30 mouse cellular contexts compared by ENCODE assay signal in the genomic region with DNA sequence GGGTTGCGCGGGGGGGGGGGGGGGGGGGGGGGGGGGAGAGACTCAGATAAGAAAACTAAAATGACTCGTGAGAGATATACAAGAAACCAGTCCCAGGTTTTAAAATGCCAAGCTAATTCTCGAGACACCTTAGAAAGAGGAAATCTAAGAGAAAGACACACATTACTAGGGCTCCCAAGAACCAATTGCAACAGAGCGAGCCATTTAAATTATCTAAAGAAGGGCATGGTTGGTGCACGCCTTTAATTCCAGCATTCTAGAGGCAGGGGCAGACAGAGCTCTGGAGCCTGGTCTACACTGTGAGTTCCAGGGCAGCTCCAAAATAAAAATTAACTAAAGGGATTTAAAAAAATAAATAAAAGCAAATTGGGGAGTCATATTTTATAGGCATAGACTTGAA. TPM values are rescaled to one million over a fixed set of nuclear protein-coding genes. Genes with fewer than 3 reads are reported as not detected.
DNase-seq lines count a peak whose midpoint lies in the region; ATAC-seq and TF ChIP-seq lines count a peak whose summit lies in the region.
"Had no signal": no experiment of that assay in that cellular context is flagged by ENCODE, and none has a peak within 500 bp of the region (broad histone marks: within the 10 kb centered on the region; RNA-seq: fewer than 3 reads in every experiment).

No protein-coding gene starts in this region.

- H3K36me3 ChIP-seq in lung, postnatal 0 days (ENCODE audit: insufficient read depth, low read length): no peaks in the 10 kb centered on the region
- H3K36me3 ChIP-seq: embryonic facial prominence, embryonic 12.5 days; liver, embryonic 13.5 days; midbrain, embryonic 12.5 days had no signal

- H3K27ac ChIP-seq in layer of hippocampus, adult 2 months: peak overlapping the region; percentile 66; the same call in 1 of the 2 replicates
- H3K27ac ChIP-seq in lung, postnatal 0 days (ENCODE audit: low read length): no peak overlapping the region
- H3K27ac ChIP-seq: liver, embryonic 13.5 days; midbrain, embryonic 12.5 days had no signal

- no peaks in the 10 kb centered on the region for H3K27me3 ChIP-seq in lung, postnatal 0 days (replicated peaks; ENCODE audit: insufficient read depth, low read length)
- H3K27me3 ChIP-seq: embryonic facial prominence, embryonic 12.5 days; liver, embryonic 13.5 days; midbrain, embryonic 12.5 days had no signal

- 36% methylated on average over 4 of the region's 6 CpGs for WGBS in lung, postnatal 0 days

- H3K9me3 ChIP-seq in lung, postnatal 0 days (ENCODE audit: low read length): no peaks in the 10 kb centered on the region
- H3K9me3 ChIP-seq: embryonic facial prominence, embryonic 12.5 days; liver, embryonic 13.5 days had no signal

- peaks cover 11% of the 10 kb centered on the region; the same call in 1 of the 2 replicates for H3K4me1 ChIP-seq in lung, postnatal 0 days (ENCODE audit: insufficient read depth, low read depth, low read length)
- H3K4me1 ChIP-seq: embryonic facial prominence, embryonic 12.5 days; midbrain, embryonic 12.5 days had no signal

- no peak overlapping the region for H3K4me3 ChIP-seq in layer of hippocampus, adult 2 months
- H3K4me3 ChIP-seq in lung, postnatal 0 days (ENCODE audit: low read depth, low read length): no peak overlapping the region
- H3K4me3 ChIP-seq: embryonic facial prominence, embryonic 12.5 days; liver, embryonic 13.5 days; midbrain, embryonic 12.5 days had no signal

- no peak for TF ChIP-seq EP300 in lung, postnatal 0 days (IDR thresholded peaks at IDR 0.05)

- no peak for TF ChIP-seq CTCF in layer of hippocampus, adult 2 months (conservative IDR thresholded peaks at IDR 0.05)
- TF ChIP-seq CTCF in lung, postnatal 0 days (IDR thresholded peaks at IDR 0.05): no peak

- peak overlapping the region; percentile 14; the same call in 1 of the 2 replicates for H3K4me2 ChIP-seq in lung, postnatal 0 days (replicated peaks; ENCODE audit: low read depth, low read length)
- H3K4me2 ChIP-seq: embryonic facial prominence, embryonic 12.5 days; heart, embryonic 11.5 days; liver, embryonic 13.5 days; lung, embryonic 14.5 days; midbrain, embryonic 12.5 days had no signal

- DNase-seq in layer of hippocampus, adult 2 months (ENCODE audit: low spot score in 2 of 2): no peak
- DNase-seq in layer of hippocampus, postnatal 10 days (ENCODE audit: low spot score in 2 of 2): no peak
- DNase-seq in lung, postnatal 0 days (ENCODE audit: low spot score): no peak
- DNase-seq in lung, postnatal 25 days (ENCODE audit: low spot score): no peak
- peak; percentile 9 for DNase-seq in MEL-GATA-1-ER (ENCODE audit: extremely low read depth, low read depth)
- no peak for DNase-seq in spleen, adult 12 weeks (ENCODE audit: low spot score)
- DNase-seq in embryo, embryonic 11 days: no peak
- DNase-seq: adrenal gland, postnatal 14 days; cerebellum, adult 9-10 months; forebrain, postnatal 0 days; kidney, adult 9 months; kidney, postnatal 14 days; left cerebral cortex, postnatal 4 days; liver, embryonic 13.5 days had no signal

- H3K9ac ChIP-seq in lung, postnatal 0 days (replicated peaks; ENCODE audit: low read depth): no peak overlapping the region
- H3K9ac ChIP-seq: embryonic facial prominence, embryonic 12.5 days; forebrain, postnatal 0 days; liver, embryonic 13.5 days; lung, embryonic 14.5 days; midbrain, embryonic 12.5 days had no signal

- ATAC-seq in lung, postnatal 0 days: peak; percentile 34; the same call in 1 of the 2 replicates
- ATAC-seq in megakaryocyte, adult 5-6 weeks (ENCODE audit: poor library complexity, severe bottlenecking): peak; percentile 13; the same call in 1 of the 2 replicates
- ATAC-seq: hindbrain, embryonic 16.5 days had no signal

RNA-seq across cellular contexts. Expression of a gene that starts 12.6 kb away (rescaled TPM):
- total RNA-seq in layer of hippocampus, adult 2 months (2021): 100 to 1,000 TPM; 261 to 264 TPM
- total RNA-seq in layer of hippocampus, postnatal 10 days (2021): 100 to 1,000 TPM; 297 to 309 TPM
- polyA plus RNA-seq in lung, postnatal 0 days (2015; fragmentation: Nextera tagmentation; extraction: Ambion mirVana): 255 and 302 TPM in 2 replicates
- 28.8 and 30.4 TPM in 2 replicates for total RNA-seq in megakaryocyte, adult 5-6 weeks (2015)
- total RNA-seq in megakaryocyte, adult 5-6 weeks (2017): 20.3 and 21.4 TPM in 2 replicates

RNA-seq across cellular contexts. Expression of a gene that starts 37.0 kb away (rescaled TPM):
- not detected for total RNA-seq in layer of hippocampus, adult 2 months (2021)
- not detected for total RNA-seq in layer of hippocampus, postnatal 10 days (2021)
- 5.8 and 7.0 TPM in 2 replicates for polyA plus RNA-seq in lung, postnatal 0 days (2015; fragmentation: Nextera tagmentation; extraction: Ambion mirVana)
- total RNA-seq in megakaryocyte, adult 5-6 weeks (2015): not detected in 2 replicates
- total RNA-seq in megakaryocyte, adult 5-6 weeks (2017): not detected in 2 replicates
- total RNA-seq: adrenal gland, postnatal 14 days; forebrain, postnatal 0 days; gastrocnemius, postnatal 4 days; hematopoietic stem cell, adult 5-6 weeks; layer of hippocampus, adult 8-10 months; left cerebral cortex, adult 8-10 months; left cerebral cortex, postnatal 4 days; monocyte, adult 5-6 weeks; neutrophil, adult 5-6 weeks had no signal
- polyA plus RNA-seq: brain, embryonic 14.5 days; forebrain, embryonic 11.5 days; heart, postnatal 0 days; hindbrain, embryonic 16.5 days; midbrain, embryonic 12.5 days; testis, adult 2 months had no signal

Comparison
In these comparisons a context has a peak if more than half of its experiments do, and no peak if none do; other contexts are left out.
1. RNA of a gene that starts 12.6 kb away (total RNA-seq): 297 to 309 TPM in layer of hippocampus, postnatal 10 days and 261 to 264 TPM in layer of hippocampus, adult 2 months; 20.3 to 30.4 TPM in megakaryocyte, adult 5-6 weeks; every median in the first group is over 4 times any median in the second.